Mouse (Mus musculus): ENCODE results near the gene Ankrd55. TPM values are rescaled to one million over a fixed set of nuclear protein-coding genes. Genes with fewer than 3 reads are reported as not detected.

The Ankrd55 gene
- total RNA-seq (2022) = 1 to 10 TPM; 3.8 to 5.5 (median 4.2) TPM

- peak; percentile 57 to 63 for DNase-seq (ENCODE audit: low spot score in 2 of 2)
Observed at GRCm38 (mm10) chr13:112288225-112289178, at the start of gene Ankrd55. Ankrd55 (plus strand) TSS chr13:112288451.

GRCm38 (mm10) chr13:112239239-112239638 lies 49.0 kb upstream of the Ankrd55 start:
- DNase-seq (ENCODE audit: low spot score in 2 of 2) = no peak

DNA sequence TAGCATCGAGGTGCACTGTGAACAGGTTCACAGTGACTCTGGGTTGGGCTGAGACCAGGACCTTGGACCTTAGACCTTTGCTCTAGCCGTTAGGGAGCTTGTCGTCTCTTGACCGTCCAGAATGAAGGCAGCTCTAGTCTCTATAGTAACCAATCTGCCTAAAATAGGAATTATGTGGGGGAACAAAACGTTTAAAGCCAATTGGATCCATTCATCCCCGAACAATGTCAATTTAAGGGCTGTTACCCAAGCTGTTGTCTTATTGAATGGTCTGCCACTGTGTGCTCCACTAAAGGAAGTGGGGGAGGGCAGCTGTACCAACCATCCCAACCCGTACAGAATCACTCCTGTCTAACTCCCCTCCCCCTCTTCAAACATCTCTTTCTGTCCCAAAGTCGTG lies 46.8 kb upstream of the Ankrd55 start:
- no peak for DNase-seq (ENCODE audit: low spot score in 2 of 2)

DNA sequence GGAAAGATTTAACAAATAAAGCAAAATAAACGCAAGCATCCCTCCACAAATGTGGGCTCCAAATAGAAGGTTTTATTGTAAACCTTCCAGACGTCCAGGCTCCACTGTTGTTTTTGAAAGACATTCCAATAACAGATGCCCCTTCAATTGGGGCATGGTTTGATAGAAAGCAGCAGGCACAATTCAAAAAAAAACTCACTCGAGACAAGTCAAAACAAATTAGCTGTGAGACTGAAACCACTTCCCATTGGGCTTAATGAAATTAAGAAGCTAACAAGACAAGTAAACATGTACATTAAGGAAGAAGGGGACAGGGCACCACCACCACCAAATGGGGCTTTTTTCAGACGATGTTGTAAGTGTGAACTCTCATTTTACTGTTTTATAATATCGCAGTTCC lies 43.1 kb upstream of the Ankrd55 start:
- no peak for DNase-seq (ENCODE audit: low spot score in 2 of 2)

GRCm38 (mm10) chr13:112251433-112251832 lies 36.8 kb upstream of the Ankrd55 start:
- no peak for DNase-seq (ENCODE audit: low spot score in 2 of 2)

GRCm38 (mm10) chr13:112252012-112252411 lies 36.2 kb upstream of the Ankrd55 start:
- no peak for DNase-seq (ENCODE audit: low spot score in 2 of 2)

GRCm38 (mm10) chr13:112252991-112253620 lies 35.1 kb upstream of the Ankrd55 start:
- DNase-seq (ENCODE audit: low spot score in 2 of 2) = no peak

- DNase-seq (ENCODE audit: low spot score in 2 of 2) = no peak
Observed at GRCm38 (mm10) chr13:112254116-112254515, 34.1 kb upstream of the Ankrd55 start.

DNA sequence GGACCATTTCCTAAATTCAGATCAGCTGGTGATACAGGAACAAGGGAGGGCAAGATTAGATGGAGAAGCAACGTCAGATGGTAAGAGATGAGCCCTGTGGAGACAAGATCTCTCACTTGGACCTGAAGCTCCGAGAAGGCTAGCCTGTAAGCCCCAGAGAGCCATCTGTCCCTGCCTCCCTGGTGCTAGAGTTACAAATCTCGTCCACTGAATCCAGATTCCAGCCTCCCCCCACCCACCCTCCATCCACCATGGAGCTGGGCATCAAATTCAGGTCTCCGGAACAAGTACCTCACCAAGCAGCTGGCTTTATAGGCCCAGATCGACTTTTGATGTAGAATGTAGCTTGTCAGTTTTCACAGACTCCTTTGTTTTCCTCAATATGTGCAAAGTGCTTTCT lies 32.4 kb upstream of the Ankrd55 start:
- DNase-seq (ENCODE audit: low spot score in 2 of 2) = no peak

GRCm38 (mm10) chr13:112258478-112258877 lies 29.8 kb upstream of the Ankrd55 start:
- no peak for DNase-seq (ENCODE audit: low spot score in 2 of 2)

DNA sequence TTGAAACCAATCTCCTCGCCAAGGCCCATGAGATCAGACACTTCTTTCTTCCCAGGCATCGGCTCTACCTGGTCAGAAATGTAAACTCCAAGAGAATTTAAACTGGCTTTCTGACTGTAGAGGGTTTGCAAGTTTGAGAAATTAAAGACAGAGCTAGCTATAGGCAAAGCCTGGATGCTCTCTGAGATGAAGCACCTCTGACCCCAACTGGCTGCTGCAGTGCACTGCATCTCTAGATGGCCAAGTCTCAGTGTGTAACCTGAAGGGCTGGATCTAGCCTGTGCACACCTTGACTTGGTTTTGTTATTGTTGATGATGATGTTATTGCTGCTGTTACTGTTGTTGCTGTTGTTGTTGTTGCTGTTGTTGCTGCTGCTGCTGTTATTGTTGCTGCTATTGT lies 28.9 kb upstream of the Ankrd55 start:
- DNase-seq (ENCODE audit: low spot score in 2 of 2) = peak; percentile 14 to 50

DNA sequence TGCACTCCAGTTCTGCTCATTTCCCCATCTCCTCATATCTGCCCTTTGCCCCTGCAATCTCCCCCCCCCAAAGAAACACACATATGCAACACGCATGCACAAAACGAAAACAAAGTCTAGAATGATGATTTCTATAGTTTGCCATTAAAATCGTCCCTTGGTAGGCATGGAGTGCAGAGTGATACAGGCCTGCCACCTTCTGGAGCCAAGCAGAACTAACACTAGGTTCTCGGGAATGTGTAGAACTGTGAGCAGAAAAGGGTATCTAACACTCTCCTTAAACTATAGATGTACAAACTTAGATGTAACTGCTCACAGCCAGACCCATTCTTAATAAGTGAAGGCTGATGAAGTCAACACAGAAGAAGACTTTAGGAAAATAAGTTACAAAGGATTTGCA lies 23.6 kb upstream of the Ankrd55 start:
- peak in 1 of 2 experiments; percentile 39 for DNase-seq (ENCODE audit: low spot score in 2 of 2)

- no peak for DNase-seq (ENCODE audit: low spot score in 2 of 2)
Observed at GRCm38 (mm10) chr13:112271901-112272537, 16.2 kb upstream of the Ankrd55 start.

DNA sequence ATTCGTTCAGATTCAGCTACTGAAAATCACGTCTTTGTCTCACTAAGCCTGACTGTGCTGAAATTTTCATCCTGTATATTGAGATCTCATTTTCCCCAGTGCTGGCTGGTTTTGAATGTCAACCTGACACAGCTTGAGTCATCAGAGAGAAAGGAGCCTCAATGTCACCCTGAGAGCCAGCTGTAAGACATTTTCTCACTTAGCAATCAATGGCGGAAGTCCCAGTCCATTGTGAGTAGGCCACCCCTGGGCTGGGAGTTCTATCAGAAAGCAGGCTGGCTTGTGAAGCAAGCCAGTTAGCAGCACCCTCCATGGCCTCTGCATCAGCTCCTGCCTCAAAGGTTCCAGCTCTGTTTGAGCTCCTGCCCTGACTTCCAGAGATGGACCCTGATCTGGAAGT lies 13.6 kb upstream of the Ankrd55 start:
- DNase-seq (ENCODE audit: low spot score in 2 of 2) = no peak

- no peak for DNase-seq (ENCODE audit: low spot score in 2 of 2)
Observed at GRCm38 (mm10) chr13:112275951-112276350, 12.3 kb upstream of the Ankrd55 start.

- DNase-seq (ENCODE audit: low spot score in 2 of 2) = no peak
Observed at GRCm38 (mm10) chr13:112277544-112277943, 10.7 kb upstream of the Ankrd55 start.

- no peak for DNase-seq (ENCODE audit: low spot score in 2 of 2)
Observed at GRCm38 (mm10) chr13:112278251-112278650, 10.0 kb upstream of the Ankrd55 start.

DNA sequence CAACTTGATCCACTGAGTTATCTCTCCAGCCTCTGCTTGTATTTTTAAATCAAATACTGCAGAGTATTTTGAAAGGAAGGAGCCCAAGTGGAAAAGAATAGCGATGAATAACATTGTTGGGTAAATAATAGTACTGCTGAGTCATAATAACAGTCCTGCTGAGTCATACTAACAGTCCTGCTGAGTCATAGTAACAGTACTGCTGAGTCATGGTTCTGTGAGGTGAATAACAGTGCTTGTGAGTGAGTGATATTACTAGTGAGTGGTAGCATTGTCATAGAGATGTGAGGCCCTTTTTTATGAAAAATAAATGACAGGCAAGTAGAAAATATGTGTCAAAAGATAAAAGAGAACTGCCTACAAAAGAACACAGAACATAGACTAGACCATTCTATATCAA lies 1.1 kb upstream of the Ankrd55 start:
- no peak for DNase-seq (ENCODE audit: low spot score in 2 of 2)

DNA sequence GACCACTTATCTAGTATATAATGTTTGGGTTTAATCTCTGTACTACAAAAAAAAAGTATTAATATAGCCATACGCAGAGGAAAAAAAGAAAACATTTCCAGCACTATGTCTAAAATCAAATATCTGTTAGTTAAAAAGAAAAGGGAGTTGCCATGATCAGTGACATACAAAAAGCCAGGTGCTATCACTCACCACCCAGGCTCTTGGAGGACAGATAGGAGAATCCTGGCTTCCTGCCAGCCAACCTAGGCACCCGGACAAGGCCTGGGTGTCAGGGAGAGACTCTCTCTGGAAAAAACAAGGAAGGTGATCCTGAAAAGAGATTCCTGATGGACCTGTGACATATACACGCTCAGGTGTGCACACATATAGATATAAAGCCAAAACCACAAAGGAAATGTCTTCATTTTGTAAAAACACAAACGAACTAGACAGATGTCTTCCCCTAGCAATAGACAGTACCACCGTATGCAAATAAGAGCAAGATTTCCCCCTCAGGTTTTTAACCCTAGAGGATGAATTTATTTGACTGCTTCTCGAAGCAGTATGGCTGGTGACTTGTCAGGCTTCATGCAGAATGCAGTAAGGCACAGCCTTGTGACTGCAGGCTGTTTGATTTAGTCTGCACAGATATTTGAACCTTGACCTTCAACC lies 553 bp upstream of the Ankrd55 start:
- no peak for DNase-seq (ENCODE audit: low spot score in 2 of 2)

DNA sequence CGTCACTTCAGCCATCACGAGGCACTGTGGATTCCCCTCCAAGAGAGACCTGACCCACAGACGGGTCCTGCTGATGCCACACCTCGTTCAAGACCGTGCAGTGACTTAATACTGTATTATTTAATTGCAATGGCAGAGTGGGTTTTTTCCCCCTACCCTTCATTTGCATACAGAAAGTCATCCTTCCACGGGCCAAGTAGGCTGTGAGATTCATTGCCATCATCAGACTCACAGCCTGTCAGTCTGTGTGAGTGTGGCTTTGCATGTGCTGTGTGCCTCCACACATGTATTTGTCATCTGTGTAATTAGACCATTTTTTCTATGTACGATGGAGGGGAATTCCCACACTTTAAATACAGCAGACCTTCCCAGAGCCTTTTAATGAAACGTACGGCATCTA lies 1.1 kb downstream of the Ankrd55 start:
- no peak for DNase-seq (ENCODE audit: low spot score in 2 of 2)

- DNase-seq (ENCODE audit: low spot score in 2 of 2) = no peak
Observed at GRCm38 (mm10) chr13:112289981-112290380, 1.7 kb downstream of the Ankrd55 start.

GRCm38 (mm10) chr13:112292489-112292888 lies 4.2 kb downstream of the Ankrd55 start:
- DNase-seq (ENCODE audit: low spot score in 2 of 2) = peak; percentile 49 to 55

All from layer of hippocampus, adult 8-10 months (tissue).